Mouse (Mus musculus): ENCODE results near the gene Cntnap5a.

DNA sequence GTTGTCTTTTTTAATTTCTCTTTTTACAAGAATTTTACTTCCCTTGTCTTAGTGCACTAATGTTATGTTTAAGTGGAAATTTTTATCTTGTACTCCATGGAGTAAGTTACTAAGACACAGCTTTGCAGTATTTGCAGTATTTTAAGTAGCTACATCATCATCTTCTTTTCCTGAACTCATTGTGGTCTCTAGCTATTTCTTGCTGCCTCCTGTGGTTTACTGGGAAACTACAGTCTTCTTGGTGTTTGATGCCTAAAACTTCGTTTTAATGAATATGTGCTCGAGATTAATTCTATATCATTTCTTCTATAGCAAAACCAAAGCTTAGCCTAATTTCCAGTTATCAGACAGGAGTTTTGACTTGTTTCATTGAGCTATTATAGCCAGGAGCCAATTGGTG lies 37.6 kb upstream of the Cntnap5a start:
- no peak for TF ChIP-seq CTCF (IDR thresholded peaks at IDR 0.05; ENCODE audit: low read depth, low read length)
- TF ChIP-seq POLR2A (IDR thresholded peaks at IDR 0.05; ENCODE audit: insufficient read depth, low read length) = no peak
- no peak for TF ChIP-seq EP300 (IDR thresholded peaks at IDR 0.05; ENCODE audit: insufficient read depth, low read depth, low read length)

Data from ES-Bruce4 (cell line).